21 mouse cellular contexts compared by ENCODE assay signal in genomic region chr11:117951391-117951790, GRCm38 (mm10). TPM values are rescaled to one million over a fixed set of nuclear protein-coding genes. Genes with fewer than 3 reads are reported as not detected.
DNase-seq lines count a peak whose midpoint lies in the region; ATAC-seq and TF ChIP-seq lines count a peak whose summit lies in the region.
"Had no signal": no experiment of that assay in that cellular context is flagged by ENCODE, and none has a peak within 500 bp of the region (broad histone marks: within the 10 kb centered on the region; RNA-seq: fewer than 3 reads in every experiment).

No protein-coding gene starts in this region.

- H3K4me1 ChIP-seq in kidney, embryonic 15.5 days = peaks cover 68% of the 10 kb centered on the region
- peaks cover 49% of the 10 kb centered on the region for H3K4me1 ChIP-seq in embryonic facial prominence, embryonic 10.5 days
- peaks cover 34% of the 10 kb centered on the region for H3K4me1 ChIP-seq in limb, embryonic 14.5 days (ENCODE audit: control insufficient read depth, insufficient read depth, low read length)

- ATAC-seq in kidney, embryonic 15.5 days (replicated peaks; ENCODE audit: low FRiP score) = no peak
- ATAC-seq in limb, embryonic 14.5 days (ENCODE audit: low FRiP score, low read depth) = no peak
- no peak for ATAC-seq in cerebellum, adult (ENCODE audit: insufficient number of reproducible peaks, low FRiP score, low TSS enrichment)
- ATAC-seq: midbrain, embryonic 16.5 days had no signal

- H3K27ac ChIP-seq in kidney, embryonic 15.5 days = no peak overlapping the region
- H3K27ac ChIP-seq in embryonic facial prominence, embryonic 10.5 days (replicated peaks) = peak overlapping the region; percentile 40; the same call in 1 of the 2 replicates
- no peak overlapping the region for H3K27ac ChIP-seq in limb, embryonic 14.5 days (replicated peaks; ENCODE audit: low read depth, low read length)
- H3K27ac ChIP-seq: embryonic facial prominence, embryonic 12.5 days; forebrain, embryonic 12.5 days; hindbrain, embryonic 12.5 days; layer of hippocampus, adult 2 months; limb, embryonic 13.5 days; macrophage; stomach, embryonic 15.5 days had no signal

- DNase-seq in heart, adult 11 months = peak; percentile 94
- no peak for DNase-seq in heart, adult 8-10 months (ENCODE audit: low spot score)
- no peak for DNase-seq in kidney, adult 9 months
- DNase-seq in embryonic facial prominence, embryonic 10.5 days (ENCODE audit: low spot score) = no peak
- no peak for DNase-seq in limb, embryonic 14.5 days (ENCODE audit: low spot score)
- DNase-seq: adrenal gland, adult 2 months; cerebellum, adult 18-20 months; cerebellum, postnatal 14 days; heart, postnatal 14 days; kidney, adult 8-10 months; kidney, postnatal 25 days had no signal

- no peak overlapping the region for H3K4me2 ChIP-seq in kidney, embryonic 15.5 days
- no peak overlapping the region for H3K4me2 ChIP-seq in limb, embryonic 14.5 days (replicated peaks; ENCODE audit: low read depth, low read length, severe bottlenecking)
- H3K4me2 ChIP-seq: embryonic facial prominence, embryonic 12.5 days; forebrain, embryonic 12.5 days; hindbrain, embryonic 12.5 days; limb, embryonic 13.5 days; stomach, embryonic 15.5 days had no signal

- no peaks in the 10 kb centered on the region for H3K36me3 ChIP-seq in kidney, embryonic 15.5 days
- H3K36me3 ChIP-seq in embryonic facial prominence, embryonic 10.5 days (replicated peaks) = no peaks in the 10 kb centered on the region
- no peaks in the 10 kb centered on the region for H3K36me3 ChIP-seq in limb, embryonic 14.5 days (ENCODE audit: control insufficient read depth, insufficient read depth, low read length)
- H3K36me3 ChIP-seq: embryonic facial prominence, embryonic 12.5 days; forebrain, embryonic 12.5 days; hindbrain, embryonic 12.5 days; limb, embryonic 13.5 days; stomach, embryonic 15.5 days had no signal

- H3K4me3 ChIP-seq in kidney, embryonic 15.5 days (replicated peaks) = no peak overlapping the region
- H3K4me3 ChIP-seq in embryonic facial prominence, embryonic 10.5 days = no peak overlapping the region
- H3K4me3 ChIP-seq in limb, embryonic 14.5 days (replicated peaks; ENCODE audit: low read length) = no peak overlapping the region
- H3K4me3 ChIP-seq: embryonic facial prominence, embryonic 12.5 days; forebrain, embryonic 12.5 days; hindbrain, embryonic 12.5 days; layer of hippocampus, adult 2 months; limb, embryonic 13.5 days; stomach, embryonic 15.5 days had no signal

- no peaks in the 10 kb centered on the region for H3K27me3 ChIP-seq in kidney, embryonic 15.5 days
- H3K27me3 ChIP-seq in embryonic facial prominence, embryonic 10.5 days (replicated peaks; ENCODE audit: low read depth, poor library complexity, severe bottlenecking) = peaks cover 46% of the 10 kb centered on the region
- H3K27me3 ChIP-seq in limb, embryonic 14.5 days (ENCODE audit: control insufficient read depth, insufficient read depth, low read length) = no peaks in the 10 kb centered on the region
- H3K27me3 ChIP-seq: stomach, embryonic 15.5 days had no signal

- 0 out of 2 replicates have a peak overlapping the region, but pooled peaks have one; percentile 3 for H3K9ac ChIP-seq in kidney, embryonic 15.5 days
- peak overlapping the region; percentile 16; the same call in 1 of the 2 replicates for H3K9ac ChIP-seq in limb, embryonic 14.5 days (ENCODE audit: low read depth, low read length, severe bottlenecking)
- H3K9ac ChIP-seq: embryonic facial prominence, embryonic 12.5 days; forebrain, embryonic 12.5 days; hindbrain, embryonic 12.5 days; limb, embryonic 13.5 days; stomach, embryonic 15.5 days had no signal

- H3K9me3 ChIP-seq in kidney, embryonic 15.5 days (replicated peaks) = no peaks in the 10 kb centered on the region
- no peaks in the 10 kb centered on the region for H3K9me3 ChIP-seq in embryonic facial prominence, embryonic 10.5 days
- no peaks in the 10 kb centered on the region for H3K9me3 ChIP-seq in limb, embryonic 14.5 days (ENCODE audit: control insufficient read depth, low read length)
- H3K9me3 ChIP-seq: embryonic facial prominence, embryonic 12.5 days; forebrain, embryonic 12.5 days; hindbrain, embryonic 12.5 days; limb, embryonic 13.5 days; stomach, embryonic 15.5 days had no signal

- WGBS in kidney, embryonic 15.5 days = 56% methylated on average over 6 of the region's 6 CpGs
- WGBS in embryonic facial prominence, embryonic 10.5 days = 74% methylated on average over 6 of the region's 6 CpGs
- 73% methylated on average over 6 of the region's 6 CpGs for WGBS in limb, embryonic 14.5 days

- no peak for TF ChIP-seq POLR2A in limb, embryonic 14.5 days (IDR thresholded peaks at IDR 0.05; ENCODE audit: borderline replicate concordance, extremely low read depth, insufficient read depth, insufficient read length)

RNA-seq across cellular contexts. Expression of gene Socs3, which starts 18.5 kb away (rescaled TPM):
- 1 to 10 TPM; 3.8 to 6.2 (median 4.7) TPM for total RNA-seq in heart, adult 8-10 months (2022)
- 14.1 and 15.2 TPM in 2 replicates for polyA plus RNA-seq in kidney, embryonic 15.5 days (2015; fragmentation: Nextera tagmentation; extraction: Ambion mirVana)
- polyA plus RNA-seq in embryonic facial prominence, embryonic 10.5 days (2016; fragmentation: Nextera tagmentation; extraction: Ambion mirVana) = 13.6 and 16.7 TPM in 2 replicates
- polyA plus RNA-seq in limb, embryonic 14.5 days (2012; rRNA removed) = 18.4 and 21.3 TPM in 2 replicates
- 6.4 and 8.6 TPM in 2 replicates for polyA plus RNA-seq in limb, embryonic 14.5 days (2014; fragmentation: Nextera tagmentation; extraction: Ambion mirVana)

RNA-seq across cellular contexts. Expression of gene Pgs1, which starts 34.7 kb away (rescaled TPM):
- 10 to 100 TPM; 16.4 to 20.6 (median 19.2) TPM for total RNA-seq in heart, adult 8-10 months (2022)
- 34.1 and 38.9 TPM in 2 replicates for polyA plus RNA-seq in kidney, embryonic 15.5 days (2015; fragmentation: Nextera tagmentation; extraction: Ambion mirVana)
- 43.5 and 44.6 TPM in 2 replicates for polyA plus RNA-seq in embryonic facial prominence, embryonic 10.5 days (2016; fragmentation: Nextera tagmentation; extraction: Ambion mirVana)
- 36.2 and 41.7 TPM in 2 replicates for polyA plus RNA-seq in limb, embryonic 14.5 days (2012; rRNA removed)
- 30.5 and 35.9 TPM in 2 replicates for polyA plus RNA-seq in limb, embryonic 14.5 days (2014; fragmentation: Nextera tagmentation; extraction: Ambion mirVana)
